Mouse (Mus musculus) forebrain, embryonic 14.5 days (tissue): ENCODE results near the gene Mob3c. TPM values are rescaled to one million over a fixed set of nuclear protein-coding genes. Genes with fewer than 3 reads are reported as not detected.
A peak's percentile ranks its signal among the peaks of the same experiment; 100 is the strongest.

Source experiments
- ATAC-seq: fragments of 200-750 bp; cut with Nextera tagmentation; 2 replicates; pipeline ENCODE4 v1.8.0; 2017; ENCODE audit warnings: mild to moderate bottlenecking, moderate library complexity
- DNase-seq: peaks from one replicate; pipeline ENCODE4 v3.0.0-alpha.2; 2015; ENCODE audit warnings: low spot score
- H3K27ac ChIP-seq: fragments of 300-500 bp; sonication (generic); 2 replicates; pipeline ENCODE4 v1.5.1; 2014; ENCODE audit warnings: low read depth, mild to moderate bottlenecking, control low read depth, low read length, moderate library complexity
- H3K27me3 ChIP-seq: fragments of 300-500 bp; sonication (generic); replicated peaks from 2 replicates; pipeline ENCODE4 v1.6.1; 2014; ENCODE audit warnings: low read length, control low read depth, mixed read lengths; ENCODE audit not compliant: control insufficient read depth, insufficient read depth
- H3K36me3 ChIP-seq: fragments of 300-500 bp; sonication (generic); 2 replicates; pipeline ENCODE4 v1.6.1; 2014; ENCODE audit warnings: low read length, control low read depth; ENCODE audit not compliant: control insufficient read depth, insufficient read depth
- H3K4me1 ChIP-seq: fragments of 300-500 bp; sonication (generic); 2 replicates; pipeline ENCODE4 v1.6.1; 2014; ENCODE audit warnings: antibody characterized with exemption, low read length, control low read depth; ENCODE audit not compliant: control insufficient read depth, insufficient read depth
- H3K4me2 ChIP-seq: fragments of 300-500 bp; sonication (generic); 2 replicates; pipeline ENCODE4 v1.6.1; 2014; ENCODE audit warnings: mild to moderate bottlenecking, control low read depth, low read length
- H3K4me3 ChIP-seq: fragments of 300-500 bp; sonication (generic); 2 replicates; pipeline ENCODE4 v1.5.1; 2014; ENCODE audit warnings: low read depth, low read length, control low read depth
- H3K9ac ChIP-seq: fragments of 300-500 bp; sonication (generic); 2 replicates; pipeline ENCODE4 v1.6.1; 2014; ENCODE audit warnings: mild to moderate bottlenecking, low read length, control low read depth, moderate library complexity
- H3K9me3 ChIP-seq: fragments of 300-500 bp; sonication (generic); replicated peaks from 2 replicates; pipeline ENCODE4 v1.6.1; 2016; ENCODE audit warnings: low read length, control low read depth, mixed read lengths; ENCODE audit not compliant: control insufficient read depth
- WGBS: fragments of 180-500 bp; shearing (Covaris S2); extraction: QIAGEN DNeasy Blood & Tissue Kit; methylation state at CpG from one replicate; pipeline ENCODE4 v1.1.7; 2014; 5-methylcytosine and 5-hydroxymethylcytosine counted together
- polyA plus RNA-seq: library from polyadenylated mRNA; unstranded; fragments of >200 nt; fragmentation: Nextera tagmentation; extraction: Ambion mirVana; gene quantifications from 2 replicates; pipeline ENCODE4 v1.2.1, GENCODE M21; 2014

Mob3c gene
- polyA plus RNA-seq, 1 experiment from 2014 or later: 3.1 TPM

DNA sequence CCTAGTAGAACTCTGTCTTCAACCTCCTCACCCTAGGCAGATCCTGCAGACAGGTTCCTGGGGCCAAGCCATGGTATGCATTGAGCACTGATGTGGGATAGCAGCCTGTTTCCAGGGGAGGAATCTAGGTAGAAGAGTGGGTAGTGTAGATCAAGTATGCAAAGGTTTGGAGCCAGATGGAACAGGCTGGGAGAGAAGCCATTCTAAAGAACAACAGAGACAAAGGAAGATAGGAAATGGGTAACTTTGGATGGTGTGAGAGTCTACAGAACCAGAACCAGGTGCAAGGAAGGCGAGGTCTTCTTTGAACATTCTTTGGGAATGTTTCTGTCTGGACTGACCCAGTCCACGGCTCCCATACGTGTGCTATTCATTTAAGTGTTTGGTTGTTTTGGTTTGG lies 826 bp upstream of the Mob3c start:
- Histone ChIP-seq H3K9ac (no peak overlapping the region), H3K27me3 (no peaks in the 10 kb centered on the region), H3K4me2 (peak overlapping the region; percentile 85; the same call in 1 of the 2 replicates), H3K4me1 (peaks cover 6% of the 10 kb centered on the region), H3K9me3 (no peaks in the 10 kb centered on the region), H3K27ac (no peak overlapping the region), H3K4me3 (no peak overlapping the region), H3K36me3 (no peaks in the 10 kb centered on the region)
- DNase-seq (no peak), ATAC-seq (no peak)
- 73% methylated on average over 3 of the region's 3 CpGs for WGBS

DNA sequence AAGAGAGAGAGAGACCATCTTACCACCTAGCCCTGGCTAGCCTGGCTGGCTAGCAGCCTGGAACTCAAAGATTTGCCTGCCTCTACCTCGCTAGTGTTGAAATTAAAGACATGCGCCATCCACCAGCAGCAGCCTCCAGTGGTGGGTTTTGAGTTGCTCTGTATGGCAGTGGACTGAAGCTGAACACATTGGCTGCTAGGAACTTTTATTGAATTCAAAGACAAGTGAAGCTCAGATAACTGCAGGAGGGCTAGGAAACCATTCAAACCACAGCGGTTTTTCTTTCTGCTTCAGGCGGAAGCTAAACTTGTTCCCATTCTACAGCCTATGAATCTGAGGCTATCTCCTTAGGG lies 381 bp upstream of the Mob3c start:
- no peaks in the 10 kb centered on the region for H3K27me3 ChIP-seq
- H3K4me2 ChIP-seq: peak overlapping the region; percentile 85
- peak overlapping the region; percentile 14; the same call in 1 of the 2 replicates for H3K27ac ChIP-seq
- no peaks in the 10 kb centered on the region for H3K9me3 ChIP-seq
- DNase-seq (no peak), ATAC-seq (peak; percentile 30)
- peaks cover 6% of the 10 kb centered on the region for H3K4me1 ChIP-seq
- peak overlapping the region; percentile 75 for H3K9ac ChIP-seq
- H3K36me3 ChIP-seq: no peaks in the 10 kb centered on the region
- whole genome bisulfite sequencing: 2% methylated on average over 4 of the region's 4 CpGs
- H3K4me3 ChIP-seq: peak overlapping the region; percentile 85

DNA sequence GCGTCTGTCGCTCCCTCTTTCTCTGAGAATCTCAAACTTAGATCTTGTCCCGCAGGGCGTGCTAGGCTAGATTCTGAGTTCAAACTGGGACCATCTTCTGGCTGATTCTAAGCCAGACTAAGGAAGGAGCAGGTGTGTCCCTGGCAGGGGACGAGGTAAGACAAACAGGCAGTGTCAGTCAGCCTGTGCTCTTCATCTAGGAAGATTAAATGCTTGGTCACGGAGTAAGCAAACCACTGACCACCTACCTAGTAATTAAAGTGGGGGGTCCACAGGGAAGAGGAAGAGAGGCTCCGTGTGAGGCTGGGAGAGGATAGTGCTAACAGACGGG lies 645 bp downstream of the Mob3c start:
- DNase-seq (no peak), ATAC-seq (no peak; the same call in none of the 2 replicates)
- 8% methylated on average over 8 of the region's 8 CpGs for WGBS
- Histone ChIP-seq H3K27me3 (no peaks in the 10 kb centered on the region), H3K36me3 (no peaks in the 10 kb centered on the region), H3K27ac (no peak overlapping the region), H3K9ac (peak overlapping the region; percentile 75; the same call in 1 of the 2 replicates), H3K4me3 (peak overlapping the region; percentile 85), H3K4me1 (peaks cover 6% of the 10 kb centered on the region), H3K4me2 (peak overlapping the region; percentile 85), H3K9me3 (no peaks in the 10 kb centered on the region)

DNA sequence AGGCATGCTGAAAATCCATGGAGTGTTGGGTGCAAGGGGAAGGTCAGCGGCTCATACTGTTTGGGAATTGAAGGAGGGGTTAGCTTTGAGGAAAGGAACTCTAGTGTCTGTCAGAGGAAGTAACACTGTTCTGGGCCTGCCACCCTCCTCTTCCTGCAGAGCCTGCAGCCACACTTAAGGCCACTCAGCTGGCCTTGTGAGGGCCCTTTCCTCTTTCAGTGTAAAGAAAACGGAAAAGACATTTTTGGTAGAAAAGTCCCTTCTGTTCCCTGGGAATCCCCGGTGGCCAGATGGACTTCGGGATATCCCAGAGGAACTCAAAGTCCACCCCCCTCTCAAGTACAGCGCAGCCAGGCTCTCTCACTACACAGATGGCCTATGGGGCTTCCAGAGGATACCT lies 2.6 kb downstream of the Mob3c start:
- 81% methylated on average over 5 of the region's 5 CpGs for WGBS
- ATAC-seq: no peak
- DNase-seq: no peak
- Histone ChIP-seq H3K9ac (no peak overlapping the region), H3K27me3 (no peaks in the 10 kb centered on the region), H3K9me3 (no peaks in the 10 kb centered on the region), H3K36me3 (no peaks in the 10 kb centered on the region), H3K4me1 (peaks cover 6% of the 10 kb centered on the region), H3K4me3 (no peak overlapping the region), H3K27ac (no peak overlapping the region), H3K4me2 (no peak overlapping the region)

DNA sequence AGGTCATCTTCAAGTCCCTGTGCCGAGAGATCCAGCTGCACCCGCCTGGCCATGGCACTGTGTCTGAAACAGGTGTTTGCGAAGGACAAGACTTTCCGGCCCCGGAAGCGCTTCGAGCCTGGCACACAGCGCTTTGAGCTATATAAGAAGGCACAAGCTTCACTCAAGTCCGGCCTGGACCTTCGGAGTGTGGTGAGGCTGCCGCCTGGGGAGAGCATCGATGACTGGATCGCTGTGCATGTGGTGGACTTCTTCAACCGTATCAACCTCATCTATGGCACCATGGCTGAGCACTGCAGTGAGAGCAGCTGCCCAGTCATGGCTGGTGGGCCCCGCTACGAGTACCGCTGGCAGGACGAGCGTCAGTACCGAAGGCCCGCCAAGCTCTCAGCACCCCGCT lies 3.3 kb downstream of the Mob3c start:
- DNase-seq (no peak), ATAC-seq (no peak)
- Histone ChIP-seq H3K9me3 (no peaks in the 10 kb centered on the region), H3K27me3 (no peaks in the 10 kb centered on the region), H3K4me1 (peaks cover 6% of the 10 kb centered on the region), H3K27ac (no peak overlapping the region), H3K36me3 (no peaks in the 10 kb centered on the region), H3K9ac (no peak overlapping the region), H3K4me3 (no peak overlapping the region), H3K4me2 (no peak overlapping the region)
- 94% methylated on average over 22 of the region's 22 CpGs for WGBS

DNA sequence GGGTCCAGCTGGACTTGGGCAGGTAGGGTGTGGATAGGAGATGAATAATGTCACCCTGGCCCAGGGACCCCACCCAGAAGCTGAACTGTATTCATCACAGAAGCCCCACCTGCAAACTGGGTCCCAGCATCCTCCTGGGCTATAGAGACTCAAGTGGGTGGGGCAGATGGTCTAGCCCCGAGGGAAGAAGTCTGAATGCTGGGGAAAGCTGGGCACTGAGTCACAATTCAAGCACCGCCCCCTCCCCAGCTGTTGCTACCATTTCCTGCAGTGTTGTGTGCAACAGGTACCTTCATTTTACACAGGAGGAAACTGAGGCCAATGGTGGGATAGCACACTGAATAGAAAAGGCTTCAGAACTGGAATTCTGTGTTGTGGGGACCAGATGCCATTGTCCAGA lies 4.1 kb downstream of the Mob3c start:
- H3K9ac ChIP-seq: no peak overlapping the region
- H3K4me2 ChIP-seq: no peak overlapping the region
- no peak overlapping the region for H3K27ac ChIP-seq
- no peaks in the 10 kb centered on the region for H3K27me3 ChIP-seq
- ATAC-seq: no peak
- no peaks in the 10 kb centered on the region for H3K36me3 ChIP-seq
- no peaks in the 10 kb centered on the region for H3K9me3 ChIP-seq
- 60% methylated on average over 2 of the region's 2 CpGs for WGBS
- peaks cover 6% of the 10 kb centered on the region for H3K4me1 ChIP-seq
- DNase-seq: no peak
- no peak overlapping the region for H3K4me3 ChIP-seq

DNA sequence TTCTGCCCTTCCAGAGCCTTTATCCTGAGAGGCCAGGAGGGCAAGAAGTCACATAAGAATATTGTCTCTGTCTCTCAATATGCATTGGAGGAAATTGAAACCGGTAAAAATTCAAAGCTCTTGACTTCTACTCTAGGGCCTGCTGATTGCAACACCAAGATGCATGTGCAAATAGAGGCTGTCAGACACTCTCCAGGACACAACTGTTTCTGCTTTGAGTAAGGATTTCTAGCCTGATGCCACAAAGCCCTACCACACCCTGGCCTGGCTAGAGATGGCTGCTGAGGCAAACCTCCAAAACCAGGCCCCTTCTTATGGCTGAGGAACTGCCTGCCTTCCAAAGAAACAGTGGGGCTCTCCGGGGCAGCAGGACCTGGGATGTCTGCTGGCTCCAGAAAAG lies 7.7 kb downstream of the Mob3c start:
- H3K27me3 ChIP-seq: no peaks in the 10 kb centered on the region
- no peaks in the 10 kb centered on the region for H3K9me3 ChIP-seq
- no peak overlapping the region for H3K4me3 ChIP-seq
- no peak overlapping the region for H3K4me2 ChIP-seq
- WGBS: 84% methylated on average over 2 of the region's 2 CpGs
- no peak for ATAC-seq
- no peak for DNase-seq
- no peak overlapping the region for H3K9ac ChIP-seq
- peaks cover 6% of the 10 kb centered on the region; the same call in 1 of the 2 replicates for H3K4me1 ChIP-seq
- no peaks in the 10 kb centered on the region for H3K36me3 ChIP-seq
- H3K27ac ChIP-seq: no peak overlapping the region

DNA sequence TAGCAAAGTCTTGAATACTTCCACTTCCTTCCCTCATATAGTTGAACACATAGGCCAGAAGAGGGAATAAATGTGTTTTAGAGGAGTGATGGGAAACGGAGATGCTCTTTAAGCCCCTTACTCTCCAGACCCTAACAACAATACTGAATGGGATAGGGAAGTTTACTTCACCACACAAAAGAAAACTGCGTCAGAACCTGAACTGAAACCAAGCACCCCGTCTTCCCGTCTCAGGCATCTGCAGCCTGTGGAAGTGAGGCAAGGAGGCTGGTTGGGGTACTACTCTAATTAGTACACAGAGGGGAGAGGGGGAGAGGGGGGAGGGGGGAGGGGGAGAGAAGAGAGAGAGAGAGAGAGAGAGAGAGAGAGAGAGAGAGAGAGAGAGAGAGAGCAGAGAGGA lies 10.3 kb downstream of the Mob3c start:
- no peak overlapping the region for H3K9ac ChIP-seq
- no peak overlapping the region for H3K4me3 ChIP-seq
- H3K9me3 ChIP-seq: no peaks in the 10 kb centered on the region
- H3K36me3 ChIP-seq: no peaks in the 10 kb centered on the region
- H3K4me2 ChIP-seq: peak overlapping the region; percentile 65; the same call in 1 of the 2 replicates
- no peak overlapping the region for H3K27ac ChIP-seq
- peaks cover 6% of the 10 kb centered on the region; the same call in 1 of the 2 replicates for H3K4me1 ChIP-seq
- DNase-seq (no peak), ATAC-seq (no peak)
- WGBS: 55% methylated on average over 4 of the region's 4 CpGs
- no peaks in the 10 kb centered on the region for H3K27me3 ChIP-seq

DNA sequence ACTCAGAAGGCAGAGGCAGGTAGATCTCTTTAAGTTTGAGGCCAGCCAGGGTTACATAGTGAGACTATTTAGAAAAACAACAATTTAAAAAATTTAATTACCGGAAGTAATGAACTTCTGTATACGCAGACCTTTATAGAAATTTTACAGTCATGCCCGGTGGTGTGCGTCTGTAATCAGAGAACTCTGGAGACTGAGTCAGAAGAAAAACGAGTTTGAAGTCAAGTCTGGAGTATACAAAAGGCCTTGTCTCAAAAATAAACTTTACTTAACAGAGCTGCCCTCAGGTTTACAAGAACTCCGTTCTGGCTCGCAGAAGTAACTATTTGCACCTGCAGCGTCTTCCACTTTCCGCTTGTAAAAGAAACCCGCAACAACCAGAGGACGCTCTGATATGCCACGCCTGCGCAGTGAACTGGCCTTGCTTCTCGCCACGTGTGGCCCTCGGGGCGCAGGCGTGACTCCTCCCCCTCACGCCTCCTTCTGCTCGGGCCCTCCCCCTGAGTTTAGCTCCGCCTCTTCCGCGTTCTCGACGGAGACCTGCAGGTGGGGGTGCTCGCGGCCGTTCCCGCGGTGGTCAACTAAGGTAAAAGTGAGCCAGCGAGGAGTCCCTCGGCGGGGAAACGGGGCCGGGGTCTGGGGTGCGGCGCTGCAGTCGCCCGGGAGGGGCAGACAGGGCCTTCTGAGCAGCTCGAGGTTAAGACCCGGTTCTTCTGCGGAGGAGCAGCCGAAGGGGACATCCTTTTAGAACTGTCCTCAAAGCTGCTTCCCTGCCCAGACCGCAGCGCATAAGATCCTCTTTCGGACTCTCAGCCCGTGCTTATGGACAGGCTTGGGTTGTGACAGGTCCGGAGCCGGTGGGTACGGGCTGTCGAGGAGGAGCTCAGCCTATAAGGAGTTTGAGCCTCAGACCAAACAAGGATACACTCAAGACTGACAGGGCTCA lies 11.1 kb downstream of the Mob3c start, which contains the start of gene Mknk1:
Gene Mknk1 (plus strand): TSS at position 503 of the 946 bp plus-strand sequence.
- peak; percentile 98 for ATAC-seq
- peak; percentile 96 for DNase-seq
- peak within 1 kb of the TSS; percentile 58 for H3K4me3 ChIP-seq
- no peak within 1 kb of the TSS for H3K27ac ChIP-seq
- no peaks in the 10 kb centered on the region for H3K27me3 ChIP-seq
- peak within 1 kb of the TSS; percentile 65 for H3K4me2 ChIP-seq
- 1% methylated on average over 51 of the region's 51 CpGs for WGBS
- no peaks in the 10 kb centered on the region for H3K9me3 ChIP-seq
- H3K36me3 ChIP-seq: no peaks in the 10 kb centered on the region
- H3K9ac ChIP-seq: peak within 1 kb of the TSS; percentile 72
- H3K4me1 ChIP-seq: peaks cover 6% of the 10 kb centered on the region; the same call in 1 of the 2 replicates
